Mouse (Mus musculus): ENCODE results near the gene Samd14.

The Samd14 gene

DNA sequence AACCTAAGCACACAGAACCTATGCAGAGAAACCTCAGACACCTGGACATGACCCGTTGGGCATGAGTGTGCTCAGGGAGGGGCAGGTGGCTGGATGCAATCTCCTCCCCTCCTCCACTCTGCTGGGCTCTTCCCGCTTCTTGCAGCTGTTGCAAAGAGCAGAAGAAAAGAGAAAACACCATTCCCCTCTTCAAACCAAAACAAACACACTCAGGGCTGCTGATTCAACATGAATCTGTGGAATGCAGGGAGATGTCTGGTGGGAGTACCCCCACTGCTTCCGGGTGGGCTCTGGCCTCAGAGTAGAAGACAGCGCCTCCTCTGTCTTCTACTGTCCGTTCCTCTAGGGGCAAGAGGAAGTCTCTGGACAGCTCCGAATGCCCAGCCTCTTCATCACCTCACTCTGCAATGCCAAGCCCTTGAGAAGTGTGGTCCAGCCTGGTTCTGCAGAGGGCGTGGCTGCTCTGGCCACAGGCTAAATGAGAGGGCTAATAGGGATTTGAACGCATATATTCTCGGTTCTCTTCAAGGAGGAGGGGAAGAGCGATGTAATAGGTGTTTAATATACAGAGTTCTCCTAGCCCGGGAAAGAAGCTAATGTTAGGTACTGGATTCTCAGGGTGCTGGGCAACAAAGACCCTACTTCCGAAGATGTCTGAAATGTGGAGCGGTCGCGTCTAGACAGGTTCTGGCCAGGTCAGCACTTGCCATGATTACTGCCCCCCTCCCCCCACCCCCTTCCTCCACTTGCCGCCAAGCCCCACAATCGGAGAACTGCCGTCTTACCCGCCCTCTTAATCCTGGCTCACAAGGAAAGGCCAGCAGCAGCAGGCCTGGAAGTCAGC lies 65.7 kb downstream of the Samd14 start:
- DNase-seq, result no peak
